Mouse (Mus musculus) forebrain, embryonic 13.5 days (tissue): ENCODE measurements around the gene Add2. TPM values are rescaled to one million over a fixed set of nuclear protein-coding genes. Genes with fewer than 3 reads are reported as not detected.

Source experiments
- ATAC-seq: fragments of 200-750 bp; cut with Nextera tagmentation; 2 replicates; pipeline ENCODE4 v1.8.0; 2017
- H3K27ac ChIP-seq: fragments of 300-500 bp; sonication (generic); 2 replicates; pipeline ENCODE4 v1.5.1; 2015; ENCODE audit warnings: inconsistent platforms, mild to moderate bottlenecking, moderate library complexity
- H3K27me3 ChIP-seq: fragments of 300-500 bp; sonication (generic); 2 replicates; pipeline ENCODE4 v1.6.1; 2015; ENCODE audit warnings: mild to moderate bottlenecking, inconsistent platforms
- H3K36me3 ChIP-seq: fragments of 300-500 bp; sonication (generic); 2 replicates; pipeline ENCODE4 v1.6.1; 2015; ENCODE audit warnings: mild to moderate bottlenecking, inconsistent platforms; ENCODE audit not compliant: poor library complexity, severe bottlenecking
- H3K4me1 ChIP-seq: fragments of 300-500 bp; sonication (generic); 2 replicates; pipeline ENCODE4 v1.6.1; 2015; ENCODE audit warnings: inconsistent platforms
- H3K4me2 ChIP-seq: fragments of 300-500 bp; sonication (generic); 2 replicates; pipeline ENCODE4 v1.6.1; 2015; ENCODE audit warnings: inconsistent platforms, mild to moderate bottlenecking, moderate library complexity
- H3K4me3 ChIP-seq: fragments of 300-500 bp; sonication (generic); 2 replicates; pipeline ENCODE4 v1.5.1; 2015; ENCODE audit warnings: mild to moderate bottlenecking, inconsistent platforms
- H3K9ac ChIP-seq: fragments of 300-500 bp; sonication (generic); 2 replicates; pipeline ENCODE4 v1.6.1; 2015; ENCODE audit warnings: mild to moderate bottlenecking, inconsistent platforms
- H3K9me3 ChIP-seq: fragments of 300-500 bp; sonication (generic); replicated peaks from 2 replicates; pipeline ENCODE4 v1.6.1; 2016; ENCODE audit warnings: inconsistent platforms
- WGBS: fragments of 180-500 bp; shearing (Covaris S2); methylation state at CpG from one replicate; pipeline ENCODE4 v1.1.7; 2015; 5-methylcytosine and 5-hydroxymethylcytosine counted together
- polyA plus RNA-seq: library from polyadenylated mRNA; unstranded; fragments of >200 nt; fragmentation: Nextera tagmentation; extraction: Ambion mirVana; gene quantifications from 2 replicates; pipeline ENCODE4 v1.2.1, GENCODE M21; 2015

Gene Add2
- polyA plus RNA-seq, 1 experiment from 2014 or later: 155 TPM

DNA sequence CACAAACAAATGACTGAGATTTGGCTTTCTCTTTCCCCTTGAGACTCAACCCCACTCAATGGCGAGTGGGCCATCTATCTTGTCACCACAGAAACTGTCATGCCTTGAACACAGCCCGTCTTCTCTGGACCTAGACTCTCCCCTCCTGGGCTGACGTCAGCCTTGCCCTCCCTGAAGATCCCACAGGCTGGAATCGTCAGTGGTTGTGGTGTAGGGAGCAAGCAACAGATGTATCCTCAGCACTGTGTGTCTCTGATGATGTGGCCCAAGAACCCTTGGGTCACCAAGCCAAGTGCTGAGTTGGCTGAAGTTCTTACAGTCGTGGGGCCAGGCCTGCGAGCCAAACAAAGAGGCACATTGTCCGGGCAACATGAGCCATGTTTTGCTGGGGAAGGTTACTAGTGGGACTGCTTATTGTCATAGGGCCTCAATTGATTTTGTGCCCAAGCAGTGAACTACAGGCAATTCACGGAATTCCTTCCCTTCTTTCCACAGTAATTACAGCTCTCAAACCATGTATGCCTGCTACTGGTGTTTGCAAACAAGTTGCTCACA, 125.0 kb downstream of the Add2 start:
- no peak overlapping the region for H3K4me2 ChIP-seq
- H3K9me3 ChIP-seq: 0 out of 2 replicates have a peak, but pooled peaks cover 4% of the 10 kb centered on the region
- peaks cover 9% of the 10 kb centered on the region for H3K4me1 ChIP-seq
- H3K27me3 ChIP-seq: no peaks in the 10 kb centered on the region
- no peak overlapping the region for H3K9ac ChIP-seq
- WGBS: 73% methylated on average over 8 of the region's 8 CpGs
- no peak for ATAC-seq
- no peaks in the 10 kb centered on the region for H3K36me3 ChIP-seq
- no peak overlapping the region for H3K27ac ChIP-seq
- no peak overlapping the region for H3K4me3 ChIP-seq

DNA sequence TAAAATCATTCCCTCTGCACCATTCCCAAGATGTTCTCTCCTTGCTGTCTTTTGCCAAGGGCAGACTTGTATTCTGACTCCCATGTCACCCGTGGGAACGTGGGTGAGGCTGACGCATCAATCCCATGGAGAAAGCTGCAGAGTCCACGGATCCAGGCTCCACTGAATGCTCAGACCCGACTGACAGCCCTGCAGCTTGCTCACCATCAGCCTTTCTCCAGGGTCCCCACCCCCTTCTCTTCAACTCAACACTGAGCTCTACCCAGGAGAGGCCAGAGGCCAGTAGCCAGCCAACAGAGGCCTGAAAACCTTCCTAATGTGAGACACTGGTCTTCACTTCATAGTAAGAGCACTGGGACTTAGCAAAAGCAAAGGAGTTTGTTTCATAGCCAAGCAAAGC, 125.5 kb downstream of the Add2 start:
- peaks cover 9% of the 10 kb centered on the region for H3K4me1 ChIP-seq
- 87% methylated on average over 5 of the region's 5 CpGs for WGBS
- H3K36me3 ChIP-seq: no peaks in the 10 kb centered on the region
- no peak for ATAC-seq
- H3K9me3 ChIP-seq: 0 out of 2 replicates have a peak, but pooled peaks cover 4% of the 10 kb centered on the region
- H3K27ac ChIP-seq: no peak overlapping the region
- no peak overlapping the region for H3K9ac ChIP-seq
- no peak overlapping the region for H3K4me2 ChIP-seq
- H3K27me3 ChIP-seq: no peaks in the 10 kb centered on the region
- no peak overlapping the region for H3K4me3 ChIP-seq

DNA sequence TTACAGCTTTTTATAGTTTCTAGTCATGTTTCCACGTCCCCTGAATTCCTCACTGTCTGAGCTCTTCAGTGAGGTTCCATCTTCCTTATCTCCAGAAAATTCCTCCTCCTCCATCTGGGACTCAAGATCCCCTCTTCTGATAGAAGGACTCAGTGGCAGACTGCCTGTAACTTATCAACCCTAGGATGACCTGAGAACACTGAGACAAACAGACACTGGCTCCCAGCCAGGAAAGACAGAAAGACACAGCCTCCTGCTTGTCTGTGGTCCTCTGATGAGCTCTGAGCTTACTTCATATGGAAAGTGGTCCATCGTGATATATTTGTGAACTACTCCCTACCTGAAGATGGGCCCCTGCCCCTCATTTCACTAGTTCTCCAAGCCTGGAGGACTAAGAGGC, 126.0 kb downstream of the Add2 start:
- no peaks in the 10 kb centered on the region for H3K36me3 ChIP-seq
- no peak overlapping the region for H3K4me3 ChIP-seq
- 75% methylated on average over 2 of the region's 2 CpGs for WGBS
- no peak for ATAC-seq
- 0 out of 2 replicates have a peak, but pooled peaks cover 4% of the 10 kb centered on the region for H3K9me3 ChIP-seq
- no peaks in the 10 kb centered on the region for H3K27me3 ChIP-seq
- no peak overlapping the region for H3K9ac ChIP-seq
- no peak overlapping the region for H3K27ac ChIP-seq
- no peak overlapping the region for H3K4me2 ChIP-seq
- H3K4me1 ChIP-seq: peaks cover 9% of the 10 kb centered on the region

DNA sequence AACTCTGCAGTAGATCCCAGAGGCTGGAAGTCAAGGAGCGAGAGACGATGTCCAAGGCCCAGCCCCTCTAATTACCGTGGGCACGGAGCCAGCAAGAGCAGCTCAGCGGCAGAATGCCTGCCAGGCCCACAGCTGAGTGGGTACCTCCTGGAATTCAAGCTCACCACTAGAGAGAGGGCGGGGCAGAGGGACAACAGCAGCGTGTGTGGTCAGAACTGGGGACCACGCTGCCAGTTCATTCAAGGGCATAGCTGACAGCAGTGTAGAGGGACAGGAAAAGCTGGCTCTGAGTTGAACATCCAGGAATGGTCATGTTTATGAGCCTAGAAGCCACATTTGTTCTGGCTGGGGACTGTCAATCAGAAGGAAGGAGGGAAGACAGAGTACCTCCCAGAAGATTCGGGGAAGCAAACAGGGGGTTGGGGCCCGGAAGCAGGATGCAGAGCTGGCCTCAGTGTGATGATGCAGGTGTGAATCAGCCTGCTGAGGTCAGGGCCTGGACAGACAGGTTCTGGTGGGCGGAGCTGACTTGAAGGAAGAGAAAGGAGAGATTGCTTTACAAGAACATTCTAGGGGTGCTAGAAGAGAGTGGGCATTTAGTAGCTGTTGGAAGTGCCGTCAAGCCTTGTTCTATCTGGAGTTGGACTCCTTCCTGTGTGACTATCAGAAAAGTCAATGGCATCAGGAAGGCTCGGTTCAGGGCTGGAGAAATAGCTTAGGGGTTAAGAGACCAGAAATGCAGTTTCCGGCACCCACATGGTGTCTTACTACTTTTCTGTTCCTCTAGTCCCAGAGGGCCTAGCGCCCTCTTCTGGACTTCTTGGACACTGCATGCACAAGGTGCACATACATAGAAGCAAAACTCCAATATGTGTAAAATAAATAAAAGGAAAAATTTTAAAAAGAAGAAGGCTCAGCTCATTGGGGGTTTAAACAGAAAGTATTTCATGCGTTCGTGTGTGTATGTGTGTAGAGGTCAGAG, 129.1 kb downstream of the Add2 start:
- Histone ChIP-seq H3K4me3 (no peak overlapping the region), H3K9ac (no peak overlapping the region), H3K36me3 (no peaks in the 10 kb centered on the region), H3K27me3 (no peaks in the 10 kb centered on the region), H3K9me3 (no peaks in the 10 kb centered on the region), H3K4me2 (no peak overlapping the region), H3K27ac (no peak overlapping the region), H3K4me1 (peaks cover 9% of the 10 kb centered on the region)
- WGBS: 64% methylated on average over 17 of the region's 17 CpGs
- ATAC-seq: no peak

DNA sequence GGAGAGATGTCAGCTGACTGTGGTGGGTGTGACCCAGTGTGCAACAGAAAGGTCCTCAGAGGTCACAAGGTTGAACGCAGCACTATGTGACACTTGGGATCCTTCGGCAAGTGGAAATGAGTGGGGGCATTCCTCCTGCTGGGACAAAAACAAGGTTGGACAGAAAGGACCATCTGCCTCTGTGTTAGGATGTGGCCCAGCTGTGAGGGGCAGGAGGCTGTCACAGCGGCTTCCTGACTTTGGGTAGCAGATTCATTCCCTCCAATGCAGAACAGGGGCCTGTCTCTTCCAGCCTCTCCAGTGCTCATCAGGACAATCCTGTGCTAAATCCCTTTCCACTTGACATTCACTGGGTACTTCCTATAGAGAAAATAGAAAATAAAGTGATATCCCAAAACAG, 132.4 kb downstream of the Add2 start:
- H3K4me2 ChIP-seq: no peak overlapping the region
- no peaks in the 10 kb centered on the region for H3K9me3 ChIP-seq
- no peak overlapping the region for H3K27ac ChIP-seq
- H3K4me3 ChIP-seq: no peak overlapping the region
- peaks cover 9% of the 10 kb centered on the region for H3K4me1 ChIP-seq
- 77% methylated on average over 3 of the region's 3 CpGs for WGBS
- no peaks in the 10 kb centered on the region for H3K36me3 ChIP-seq
- H3K27me3 ChIP-seq: no peaks in the 10 kb centered on the region
- ATAC-seq: no peak
- no peak overlapping the region for H3K9ac ChIP-seq

DNA sequence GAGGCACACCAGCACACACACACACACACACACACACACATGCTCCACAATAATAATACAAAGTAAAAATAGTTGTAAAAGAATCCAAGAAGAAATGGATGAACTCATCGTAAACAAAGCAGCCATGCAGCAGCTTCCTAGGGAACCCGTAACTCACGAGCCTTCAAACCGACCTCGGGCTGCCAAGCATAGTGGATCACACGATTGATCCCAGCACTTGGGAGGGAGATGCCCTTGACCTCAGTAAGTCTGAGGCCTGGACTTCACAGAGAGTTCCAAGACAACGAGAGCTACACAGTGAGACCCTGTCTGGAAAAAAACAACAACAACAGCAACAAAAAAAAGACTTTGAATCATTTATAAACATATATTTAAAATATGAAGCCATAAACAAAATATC, 133.1 kb downstream of the Add2 start:
- no peaks in the 10 kb centered on the region for H3K36me3 ChIP-seq
- ATAC-seq: no peak
- WGBS: 69% methylated on average over 7 of the region's 7 CpGs

DNA sequence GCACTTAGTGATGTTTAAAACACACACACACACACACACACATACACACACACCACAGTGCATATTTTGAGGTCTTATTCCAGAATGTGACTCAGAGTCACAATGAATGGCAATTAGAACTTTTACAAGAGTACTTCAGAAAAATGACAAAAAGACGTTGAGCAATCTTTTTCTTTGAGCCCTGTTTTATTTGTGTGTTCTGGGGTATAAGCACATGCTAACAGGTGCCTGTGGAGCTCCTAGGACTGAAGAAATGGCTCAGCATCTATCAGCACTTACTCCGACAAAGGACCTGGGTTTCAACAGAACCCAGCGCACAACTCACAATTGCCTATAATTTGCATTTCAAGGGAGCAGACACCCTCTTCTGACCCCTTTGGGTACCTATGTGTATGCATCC, 135.5 kb downstream of the Add2 start:
- Histone ChIP-seq H3K27me3 (no peaks in the 10 kb centered on the region), H3K36me3 (no peaks in the 10 kb centered on the region), H3K9me3 (no peaks in the 10 kb centered on the region), H3K4me2 (no peak overlapping the region), H3K27ac (no peak overlapping the region), H3K4me3 (no peak overlapping the region), H3K9ac (no peak overlapping the region), H3K4me1 (no peaks in the 10 kb centered on the region)
- no peak for ATAC-seq
- WGBS: 47% methylated on average over 3 of the region's 3 CpGs

More for the DNA sequence above, 133.1 kb downstream of the Add2 start:
- Histone ChIP-seq H3K27ac (no peak overlapping the region), H3K4me2 (no peak overlapping the region), H3K9me3 (no peaks in the 10 kb centered on the region), H3K4me1 (peaks cover 9% of the 10 kb centered on the region), H3K27me3 (no peaks in the 10 kb centered on the region), H3K4me3 (no peak overlapping the region), H3K9ac (no peak overlapping the region)

DNA sequence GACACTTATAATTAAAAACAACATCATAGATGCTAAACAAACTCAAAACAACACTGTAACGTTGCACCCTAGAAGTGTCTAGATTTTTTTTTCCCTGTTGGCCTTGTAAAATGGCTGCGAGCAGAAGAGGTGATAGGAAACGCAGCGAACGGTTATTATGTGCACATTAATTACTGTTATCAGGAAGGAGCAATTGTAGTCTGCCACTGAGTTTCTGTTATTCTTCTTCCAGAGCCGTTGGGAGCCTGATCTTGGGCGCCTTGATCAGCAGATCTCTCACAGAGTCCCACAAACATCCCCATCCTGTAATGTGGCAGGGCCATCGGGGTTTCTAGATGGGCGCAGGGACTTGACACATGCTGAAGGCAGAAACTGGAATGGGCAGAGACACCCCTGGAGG, 137.9 kb downstream of the Add2 start:
- WGBS: 84% methylated on average over 9 of the region's 9 CpGs
- H3K4me2 ChIP-seq: no peak overlapping the region
- H3K4me1 ChIP-seq: no peaks in the 10 kb centered on the region
- H3K9me3 ChIP-seq: no peaks in the 10 kb centered on the region
- no peak for ATAC-seq
- no peak overlapping the region for H3K4me3 ChIP-seq
- H3K27ac ChIP-seq: no peak overlapping the region
- H3K9ac ChIP-seq: no peak overlapping the region
- H3K36me3 ChIP-seq: no peaks in the 10 kb centered on the region
- H3K27me3 ChIP-seq: no peaks in the 10 kb centered on the region

DNA sequence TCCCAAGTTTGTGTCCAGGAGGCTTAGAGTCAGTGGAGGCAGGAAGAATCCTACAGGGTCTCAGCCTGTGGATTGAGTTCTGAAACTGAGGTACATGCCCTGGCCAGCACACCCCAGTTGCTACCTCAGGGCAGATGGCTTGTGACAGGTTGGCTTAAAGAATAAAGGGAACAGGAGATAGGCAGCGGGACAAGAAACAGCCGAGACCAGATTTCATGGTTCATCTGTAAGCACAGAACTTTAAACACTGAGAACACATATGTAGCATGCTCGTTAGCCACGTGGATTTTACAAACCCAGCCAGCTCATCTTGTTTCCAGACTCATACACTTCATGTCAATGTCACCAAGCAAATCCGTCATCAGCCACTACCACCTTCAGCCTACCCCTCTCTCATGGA, 139.4 kb downstream of the Add2 start:
- ATAC-seq: no peak
- Histone ChIP-seq H3K36me3 (no peaks in the 10 kb centered on the region), H3K9ac (no peak overlapping the region), H3K4me2 (no peak overlapping the region), H3K4me1 (no peaks in the 10 kb centered on the region), H3K27me3 (no peaks in the 10 kb centered on the region), H3K9me3 (no peaks in the 10 kb centered on the region), H3K4me3 (no peak overlapping the region), H3K27ac (no peak overlapping the region)
- WGBS: 74% methylated on average over 5 of the region's 5 CpGs

DNA sequence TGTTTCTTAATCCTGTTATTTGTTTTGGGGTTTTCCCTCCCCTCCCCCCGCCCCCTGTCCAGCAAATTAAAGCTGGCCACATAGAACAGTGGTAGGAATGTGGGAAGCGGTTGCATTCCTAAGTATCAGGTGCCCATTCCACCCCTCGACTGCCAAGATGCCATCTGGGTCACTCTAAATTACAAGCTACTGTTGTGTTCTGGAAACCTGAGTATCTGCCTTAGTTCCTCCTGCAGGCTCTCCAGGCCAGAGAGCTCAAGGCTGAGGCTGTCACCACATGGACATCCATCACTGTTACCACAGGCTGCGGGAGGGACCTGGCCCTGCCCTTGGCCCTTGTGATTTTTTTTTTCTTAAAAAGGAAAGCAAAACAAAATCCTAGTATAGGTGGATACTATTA, 140.7 kb downstream of the Add2 start:
- Histone ChIP-seq H3K36me3 (no peaks in the 10 kb centered on the region), H3K9ac (no peak overlapping the region), H3K4me2 (no peak overlapping the region), H3K4me3 (no peak overlapping the region), H3K4me1 (no peaks in the 10 kb centered on the region), H3K27ac (no peak overlapping the region), H3K27me3 (no peaks in the 10 kb centered on the region), H3K9me3 (no peaks in the 10 kb centered on the region)
- 69% methylated on average over 4 of the region's 4 CpGs for WGBS
- no peak for ATAC-seq
